Mouse (Mus musculus): Measurements from ENCODE around the gene Cga. TPM values are rescaled to one million over a fixed set of nuclear protein-coding genes. Genes with fewer than 3 reads are reported as not detected.

Gene Cga
- polyA plus RNA-seq, 1 experiment from 2014 or later = not detected

Other genes starting within 250 kb of the Cga start
- gene Slc35a1, start 206.3 kb upstream of the Cga start, polyA plus RNA-seq (2016; fragmentation: Nextera tagmentation; extraction: Ambion mirVana) = 53.0 and 58.0 TPM in 2 replicates
- gene Cfap206, start 163.6 kb upstream of the Cga start, polyA plus RNA-seq (2016; fragmentation: Nextera tagmentation; extraction: Ambion mirVana) = 0.05 TPM in 1 of 2 replicates, not detected in the other
- gene Gm136, start 137.5 kb upstream of the Cga start, polyA plus RNA-seq (2016; fragmentation: Nextera tagmentation; extraction: Ambion mirVana) = not detected in 2 replicates
- gene Smim8, start 115.4 kb upstream of the Cga start, polyA plus RNA-seq (2016; fragmentation: Nextera tagmentation; extraction: Ambion mirVana) = 39.0 and 47.7 TPM in 2 replicates
- 16.1 and 17.6 TPM in 2 replicates for gene Zfp292, start 10.8 kb upstream of the Cga start, polyA plus RNA-seq (2016; fragmentation: Nextera tagmentation; extraction: Ambion mirVana)